Comparison of ENCODE assay signal across 10 mouse cellular contexts in genomic region chr16:35592274-35593065, GRCm38 (mm10). TPM values are rescaled to one million over a fixed set of nuclear protein-coding genes. Genes with fewer than 3 reads are reported as not detected.
DNase-seq lines count a peak whose midpoint lies in the region; ATAC-seq and TF ChIP-seq lines count a peak whose summit lies in the region.
"Had no signal": no experiment of that assay in that cellular context is flagged by ENCODE, and none has a peak within 500 bp of the region (broad histone marks: within the 10 kb centered on the region; RNA-seq: fewer than 3 reads in every experiment).

No protein-coding gene starts in this region.

- ATAC-seq in heart, embryonic 16.5 days (replicated peaks; ENCODE audit: extremely low read depth, insufficient read depth, low FRiP score), result 0 out of 2 replicates have a peak, but pooled peaks have one; percentile 37
- ATAC-seq in lung, postnatal 0 days, result peak; percentile 70

- peaks cover 5% of the 10 kb centered on the region for H3K9me3 ChIP-seq in heart, embryonic 16.5 days (replicated peaks; ENCODE audit: control insufficient read depth, low read length)
- no peaks in the 10 kb centered on the region for H3K9me3 ChIP-seq in lung, postnatal 0 days (ENCODE audit: low read length)

- no peak overlapping the region for H3K9ac ChIP-seq in heart, embryonic 16.5 days (ENCODE audit: low read length)
- H3K9ac ChIP-seq in lung, postnatal 0 days (replicated peaks; ENCODE audit: low read depth), result no peak overlapping the region

- H3K27ac ChIP-seq in heart, embryonic 16.5 days (ENCODE audit: low read length), result no peak overlapping the region
- no peak overlapping the region for H3K27ac ChIP-seq in lung, postnatal 0 days (ENCODE audit: low read length)
- H3K27ac ChIP-seq: macrophage had no signal

- peak; percentile 16; the same call in 1 of the 2 replicates for TF ChIP-seq EP300 in lung, postnatal 0 days (IDR thresholded peaks at IDR 0.05)

- WGBS in heart, embryonic 16.5 days, result 30% methylated on average over 5 of the region's 5 CpGs
- whole genome bisulfite sequencing in lung, postnatal 0 days, result 14% methylated on average over 5 of the region's 5 CpGs

- 0 out of 2 replicates have a peak, but pooled peaks have one; percentile 2 for TF ChIP-seq CTCF in lung, postnatal 0 days (IDR thresholded peaks at IDR 0.05)

- H3K4me2 ChIP-seq in heart, embryonic 16.5 days (ENCODE audit: low read depth, low read length), result no peak overlapping the region
- no peak overlapping the region for H3K4me2 ChIP-seq in lung, postnatal 0 days (replicated peaks; ENCODE audit: low read depth, low read length)

- peaks cover 16% of the 10 kb centered on the region for H3K27me3 ChIP-seq in heart, embryonic 16.5 days (ENCODE audit: control insufficient read depth, insufficient read depth, low read length)
- H3K27me3 ChIP-seq in lung, postnatal 0 days (replicated peaks; ENCODE audit: insufficient read depth, low read length), result no peaks in the 10 kb centered on the region

- no peak overlapping the region for H3K4me3 ChIP-seq in heart, embryonic 16.5 days (ENCODE audit: low read length)
- no peak overlapping the region for H3K4me3 ChIP-seq in lung, postnatal 0 days (ENCODE audit: low read depth, low read length)
- H3K4me3 ChIP-seq: erythroblast, embryonic 14.5 days had no signal

- peaks cover 20% of the 10 kb centered on the region for H3K4me1 ChIP-seq in heart, embryonic 16.5 days (ENCODE audit: control insufficient read depth, insufficient read depth, low read length)
- peaks cover 10% of the 10 kb centered on the region for H3K4me1 ChIP-seq in lung, postnatal 0 days (ENCODE audit: insufficient read depth, low read depth, low read length)

- H3K36me3 ChIP-seq in heart, embryonic 16.5 days (ENCODE audit: control insufficient read depth, insufficient read depth), result no peaks in the 10 kb centered on the region
- no peaks in the 10 kb centered on the region for H3K36me3 ChIP-seq in lung, postnatal 0 days (ENCODE audit: insufficient read depth, low read length)

- DNase-seq in kidney, postnatal 14 days, result peak; percentile 48
- no peak for DNase-seq in kidney, adult 11 months
- DNase-seq in cerebellum, postnatal 25 days, result peak; percentile 61 to 78
- DNase-seq in lung, postnatal 0 days (ENCODE audit: low spot score), result peak; percentile 57
- DNase-seq in thymus, postnatal 36 days, result no peak
- no peak for DNase-seq in layer of hippocampus, adult 9-10 months (ENCODE audit: low spot score)
- DNase-seq in urinary bladder, postnatal 4 days (ENCODE audit: low spot score in 2 of 2), result no peak

RNA-seq across cellular contexts. Expression of gene Sema5b, which starts 51.5 kb away (rescaled TPM):
- 1.2 and 3.1 TPM in 2 replicates for polyA plus RNA-seq in heart, embryonic 16.5 days (2015; fragmentation: Nextera tagmentation; extraction: Ambion mirVana)
- polyA plus RNA-seq in lung, postnatal 0 days (2015; fragmentation: Nextera tagmentation; extraction: Ambion mirVana), result 0.60 and 0.92 TPM in 2 replicates
- polyA plus RNA-seq: macrophage had no signal

Comparison
In these comparisons a context has a peak if more than half of its experiments do, and no peak if none do; other contexts are left out.
1. DNase-seq: peak in kidney, postnatal 14 days (single experiment), cerebellum, postnatal 25 days (2 of 2) and lung, postnatal 0 days (single experiment); none in kidney, adult 11 months (single experiment), thymus, postnatal 36 days (0 of 2), layer of hippocampus, adult 9-10 months (single experiment) and urinary bladder, postnatal 4 days (0 of 2).